Mouse (Mus musculus) midbrain, embryonic 13.5 days (tissue): ENCODE results near the gene Telo2. TPM values are rescaled to one million over a fixed set of nuclear protein-coding genes. Genes with fewer than 3 reads are reported as not detected.

Experiments
- ATAC-seq: fragments of 200-750 bp; cut with Nextera tagmentation; 2 replicates; pipeline ENCODE4 v1.8.0; 2017; ENCODE audit warnings: mild to moderate bottlenecking, moderate TSS enrichment, moderate library complexity
- H3K27ac ChIP-seq: fragments of 300-500 bp; sonication (generic); 2 replicates; pipeline ENCODE4 v1.5.1; 2015; ENCODE audit warnings: inconsistent platforms, mild to moderate bottlenecking, moderate library complexity
- H3K27me3 ChIP-seq: fragments of 300-500 bp; sonication (generic); 2 replicates; pipeline ENCODE4 v1.6.1; 2015; ENCODE audit warnings: mild to moderate bottlenecking, inconsistent platforms
- H3K36me3 ChIP-seq: fragments of 300-500 bp; sonication (generic); 2 replicates; pipeline ENCODE4 v1.6.1; 2015; ENCODE audit warnings: mild to moderate bottlenecking, inconsistent platforms
- H3K4me1 ChIP-seq: fragments of 300-500 bp; sonication (generic); replicated peaks from 2 replicates; pipeline ENCODE4 v1.6.1; 2015; ENCODE audit warnings: inconsistent platforms
- H3K4me2 ChIP-seq: fragments of 300-500 bp; sonication (generic); replicated peaks from 2 replicates; pipeline ENCODE4 v1.6.1; 2015; ENCODE audit warnings: moderate library complexity, mild to moderate bottlenecking, inconsistent platforms
- H3K4me3 ChIP-seq: fragments of 300-500 bp; sonication (generic); replicated peaks from 2 replicates; pipeline ENCODE4 v1.5.1; 2015; ENCODE audit warnings: mild to moderate bottlenecking, inconsistent platforms
- H3K9ac ChIP-seq: fragments of 300-500 bp; sonication (generic); replicated peaks from 2 replicates; pipeline ENCODE4 v1.6.1; 2015; ENCODE audit warnings: mild to moderate bottlenecking, inconsistent platforms
- H3K9me3 ChIP-seq: fragments of 300-500 bp; sonication (generic); 2 replicates; pipeline ENCODE4 v1.6.1; 2016; ENCODE audit warnings: mild to moderate bottlenecking, inconsistent platforms
- WGBS: fragments of 180-500 bp; shearing (Covaris S2); methylation state at CpG from one replicate; pipeline ENCODE4 v1.1.7; 2015; 5-methylcytosine and 5-hydroxymethylcytosine counted together
- polyA plus RNA-seq: library from polyadenylated mRNA; unstranded; fragments of >200 nt; fragmentation: Nextera tagmentation; extraction: Ambion mirVana; gene quantifications from 2 replicates; pipeline ENCODE4 v1.2.1, GENCODE M21; 2015

The Telo2 gene
- polyA plus RNA-seq, 1 experiment from 2014 or later = 45.3 TPM

- Histone ChIP-seq H3K27me3 (no peaks in the 10 kb centered on the region), H3K9me3 (no peaks in the 10 kb centered on the region), H3K36me3 (peaks cover 79% of the 10 kb centered on the region), H3K4me1 (no peaks in the 10 kb centered on the region), H3K27ac (no peak overlapping the region), H3K4me2 (no peak overlapping the region), H3K4me3 (no peak overlapping the region), H3K9ac (no peak overlapping the region)
- WGBS = 97% methylated on average over 2 of the region's 2 CpGs
- ATAC-seq = no peak
These were observed 19.5 kb downstream of the Telo2 start for GRCm38 (mm10) chr17:25096221-25096620.

GRCm38 (mm10) chr17:25090450-25090849 is 25.3 kb downstream of the Telo2 start:
- no peak overlapping the region for H3K9ac ChIP-seq
- no peak overlapping the region for H3K4me2 ChIP-seq
- no peaks in the 10 kb centered on the region for H3K27me3 ChIP-seq
- no peak overlapping the region for H3K4me3 ChIP-seq
- no peaks in the 10 kb centered on the region for H3K4me1 ChIP-seq
- H3K27ac ChIP-seq = no peak overlapping the region
- H3K9me3 ChIP-seq = no peaks in the 10 kb centered on the region
- WGBS = 93% methylated on average over 10 of the region's 10 CpGs
- H3K36me3 ChIP-seq = peaks cover 68% of the 10 kb centered on the region
- no peak for ATAC-seq

GRCm38 (mm10) chr17:25089158-25089557 is 26.6 kb downstream of the Telo2 start:
- H3K4me3 ChIP-seq = no peak overlapping the region
- no peaks in the 10 kb centered on the region for H3K4me1 ChIP-seq
- peaks cover 59% of the 10 kb centered on the region for H3K36me3 ChIP-seq
- H3K9ac ChIP-seq = no peak overlapping the region
- H3K27me3 ChIP-seq = no peaks in the 10 kb centered on the region
- H3K9me3 ChIP-seq = no peaks in the 10 kb centered on the region
- H3K4me2 ChIP-seq = no peak overlapping the region
- 94% methylated on average over 10 of the region's 10 CpGs for WGBS
- ATAC-seq = no peak
- H3K27ac ChIP-seq = no peak overlapping the region

GRCm38 (mm10) chr17:25086724-25087123 is 29.0 kb downstream of the Telo2 start:
- WGBS = 95% methylated on average over 7 of the region's 7 CpGs
- no peak overlapping the region for H3K4me2 ChIP-seq
- no peak overlapping the region for H3K27ac ChIP-seq
- no peaks in the 10 kb centered on the region for H3K27me3 ChIP-seq
- peaks cover 35% of the 10 kb centered on the region for H3K36me3 ChIP-seq
- no peak for ATAC-seq
- no peaks in the 10 kb centered on the region for H3K4me1 ChIP-seq
- no peak overlapping the region for H3K9ac ChIP-seq
- no peaks in the 10 kb centered on the region for H3K9me3 ChIP-seq
- H3K4me3 ChIP-seq = no peak overlapping the region

GRCm38 (mm10) chr17:25084835-25085385 is 30.9 kb downstream of the Telo2 start:
- no peaks in the 10 kb centered on the region for H3K27me3 ChIP-seq
- no peaks in the 10 kb centered on the region for H3K9me3 ChIP-seq
- H3K27ac ChIP-seq = no peak overlapping the region
- H3K9ac ChIP-seq = no peak overlapping the region
- 81% methylated on average over 13 of the region's 13 CpGs for WGBS
- no peak overlapping the region for H3K4me2 ChIP-seq
- ATAC-seq = no peak
- no peak overlapping the region for H3K4me3 ChIP-seq
- H3K4me1 ChIP-seq = no peaks in the 10 kb centered on the region
- H3K36me3 ChIP-seq = peaks cover 34% of the 10 kb centered on the region

GRCm38 (mm10) chr17:25083444-25083931 is 32.3 kb downstream of the Telo2 start, which contains the start of gene Tmem204:
TSS of gene Tmem204 (minus strand) at chr17:25083591.
- ATAC-seq = no peak
- Histone ChIP-seq H3K4me3 (no peak within 1 kb of the TSS), H3K4me1 (no peaks in the 10 kb centered on the region), H3K9me3 (no peaks in the 10 kb centered on the region), H3K9ac (no peak within 1 kb of the TSS), H3K4me2 (no peak within 1 kb of the TSS), H3K27me3 (no peaks in the 10 kb centered on the region), H3K36me3 (peaks cover 30% of the 10 kb centered on the region), H3K27ac (peak within 1 kb of the TSS; percentile 30; the same call in 1 of the 2 replicates)
- WGBS = 67% methylated on average over 7 of the region's 7 CpGs

- no peak overlapping the region for H3K4me2 ChIP-seq
- 0 out of 2 replicates have a peak, but pooled peaks cover 4% of the 10 kb centered on the region for H3K4me1 ChIP-seq
- H3K4me3 ChIP-seq = no peak overlapping the region
- no peak overlapping the region for H3K9ac ChIP-seq
- no peaks in the 10 kb centered on the region for H3K9me3 ChIP-seq
- 74% methylated on average over 3 of the region's 3 CpGs for WGBS
- no peaks in the 10 kb centered on the region for H3K27me3 ChIP-seq
- peaks cover 26% of the 10 kb centered on the region for H3K36me3 ChIP-seq
- H3K27ac ChIP-seq = peak overlapping the region; percentile 30; the same call in 1 of the 2 replicates
- ATAC-seq = no peak
These were observed 32.9 kb downstream of the Telo2 start for GRCm38 (mm10) chr17:25082887-25083286.

- Histone ChIP-seq H3K9me3 (no peaks in the 10 kb centered on the region), H3K36me3 (peaks cover 19% of the 10 kb centered on the region), H3K27me3 (no peaks in the 10 kb centered on the region), H3K4me3 (no peak overlapping the region), H3K4me2 (no peak overlapping the region), H3K4me1 (0 out of 2 replicates have a peak, but pooled peaks cover 4% of the 10 kb centered on the region), H3K27ac (0 out of 2 replicates have a peak overlapping the region, but pooled peaks have one; percentile 14), H3K9ac (no peak overlapping the region)
- ATAC-seq = 0 out of 2 replicates have a peak, but pooled peaks have one; percentile 48
- 87% methylated on average over 14 of the region's 14 CpGs for WGBS
These were observed 33.5 kb downstream of the Telo2 start for GRCm38 (mm10) chr17:25082081-25082847.

- Histone ChIP-seq H3K9ac (no peak overlapping the region; the same call in 1 of the 2 replicates), H3K27ac (peak overlapping the region; percentile 44; the same call in 1 of the 2 replicates), H3K36me3 (peaks cover 24% of the 10 kb centered on the region), H3K4me2 (no peak overlapping the region), H3K4me3 (peak overlapping the region; percentile 20; the same call in 1 of the 2 replicates), H3K27me3 (no peaks in the 10 kb centered on the region), H3K4me1 (0 out of 2 replicates have a peak, but pooled peaks cover 4% of the 10 kb centered on the region), H3K9me3 (no peaks in the 10 kb centered on the region)
- ATAC-seq = no peak
- WGBS = 91% methylated on average over 11 of the region's 11 CpGs
These were observed 34.8 kb downstream of the Telo2 start for GRCm38 (mm10) chr17:25080960-25081381.

- 90% methylated on average over 13 of the region's 13 CpGs for WGBS
- H3K4me1 ChIP-seq = 0 out of 2 replicates have a peak, but pooled peaks cover 4% of the 10 kb centered on the region
- H3K27me3 ChIP-seq = no peaks in the 10 kb centered on the region
- ATAC-seq = no peak
- H3K4me3 ChIP-seq = peak overlapping the region; percentile 20; the same call in 1 of the 2 replicates
- no peak overlapping the region for H3K27ac ChIP-seq
- no peaks in the 10 kb centered on the region for H3K9me3 ChIP-seq
- no peak overlapping the region; the same call in 1 of the 2 replicates for H3K9ac ChIP-seq
- no peak overlapping the region for H3K4me2 ChIP-seq
- H3K36me3 ChIP-seq = peaks cover 24% of the 10 kb centered on the region
These were observed 35.6 kb downstream of the Telo2 start for GRCm38 (mm10) chr17:25080210-25080609.

GRCm38 (mm10) chr17:25077771-25078372 is 37.9 kb downstream of the Telo2 start:
- Histone ChIP-seq H3K27me3 (no peaks in the 10 kb centered on the region), H3K9me3 (no peaks in the 10 kb centered on the region), H3K4me3 (no peak overlapping the region), H3K27ac (peak overlapping the region; percentile 48), H3K4me2 (0 out of 2 replicates have a peak overlapping the region, but pooled peaks have one; percentile 1), H3K9ac (no peak overlapping the region), H3K4me1 (0 out of 2 replicates have a peak, but pooled peaks cover 4% of the 10 kb centered on the region), H3K36me3 (peaks cover 24% of the 10 kb centered on the region)
- 74% methylated on average over 13 of the region's 13 CpGs for WGBS
- peak; percentile 76 for ATAC-seq
